Mouse (Mus musculus) megakaryocyte, adult 5-6 weeks (primary cell): ENCODE results near the gene Trp63. TPM values are rescaled to one million over a fixed set of nuclear protein-coding genes. Genes with fewer than 3 reads are reported as not detected.
"Not testable (repeated sequence)": the region's sequence is repeated elsewhere in the genome, so short reads cannot be mapped to it uniquely, and the experiment has no call there.

ENCODE experiments used
- ATAC-seq: 2 replicates; pipeline ENCODE4 v1.8.0; 2016; ENCODE audit warnings: mild to moderate bottlenecking, inconsistent platforms; ENCODE audit not compliant: poor library complexity, severe bottlenecking
- total RNA-seq, 2 experiments: library from RNA; stranded (forward) in 1 of 2; stranded (reverse) in 1 of 2; fragments of 153-499, 151-499 nt in 1 of 2; fragments of 221-1000, 200-1000 nt in 1 of 2; gene quantifications; 2 replicates each; pipeline versions ENCODE4 v1.2.3 to v1.2.4; 2015 to 2017

The Trp63 gene
- total RNA-seq (2015) = not detected in 2 replicates
- not detected in 2 replicates for total RNA-seq (2017)

- no peak for ATAC-seq
These were observed at the start of gene Trp63 for GRCm38 (mm10) chr16:25683531-25684248. Gene Trp63, plus strand, starts transcription at chr16:25683763.

GRCm38 (mm10) chr16:25644716-25645115 lies 38.8 kb upstream of the Trp63 start:
- ATAC-seq = not testable (repeated sequence)

DNA sequence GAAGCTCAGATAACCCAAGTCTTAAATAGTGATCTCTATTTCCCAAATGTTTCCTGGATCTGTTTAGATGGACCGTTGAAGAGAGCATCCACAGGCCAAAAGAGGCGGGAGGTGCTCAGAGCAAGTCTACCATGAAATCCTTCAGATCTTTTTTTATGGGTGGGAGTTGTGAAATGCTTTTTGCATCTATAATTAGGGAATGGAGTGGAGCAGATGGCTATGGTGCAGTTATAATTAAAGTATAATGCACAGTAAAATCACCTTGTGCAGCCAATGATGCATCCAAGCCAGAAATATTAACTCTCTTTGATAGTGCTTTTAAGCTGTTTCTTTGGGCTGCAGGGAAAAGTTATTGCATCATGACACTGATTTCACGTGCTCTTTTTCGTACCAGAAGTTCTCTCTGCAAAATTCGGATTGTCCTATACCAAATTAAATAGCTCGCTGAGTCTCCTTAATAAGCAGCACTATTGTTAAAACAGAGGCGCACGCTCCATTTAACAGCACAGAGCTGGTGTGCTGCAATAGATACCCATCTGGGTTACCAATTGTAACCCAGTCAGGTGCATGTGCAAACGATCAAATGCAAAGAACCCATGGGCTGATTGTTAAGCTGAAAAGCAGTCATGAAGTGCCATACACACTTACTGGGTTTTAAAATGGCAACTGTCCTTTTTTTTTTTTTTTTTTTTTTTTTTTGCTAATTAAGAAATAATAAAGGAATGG lies 22.9 kb upstream of the Trp63 start:
- no peak for ATAC-seq

GRCm38 (mm10) chr16:25663116-25663515 lies 20.4 kb upstream of the Trp63 start:
- no peak for ATAC-seq

- no peak for ATAC-seq
These were observed 9.6 kb upstream of the Trp63 start for GRCm38 (mm10) chr16:25673861-25674440.

GRCm38 (mm10) chr16:25680369-25680768 lies 3.2 kb upstream of the Trp63 start:
- no peak for ATAC-seq

GRCm38 (mm10) chr16:25682533-25682932 lies 1.0 kb upstream of the Trp63 start:
- no peak for ATAC-seq

- ATAC-seq = no peak
These were observed 1.0 kb downstream of the Trp63 start for GRCm38 (mm10) chr16:25684572-25684971.

DNA sequence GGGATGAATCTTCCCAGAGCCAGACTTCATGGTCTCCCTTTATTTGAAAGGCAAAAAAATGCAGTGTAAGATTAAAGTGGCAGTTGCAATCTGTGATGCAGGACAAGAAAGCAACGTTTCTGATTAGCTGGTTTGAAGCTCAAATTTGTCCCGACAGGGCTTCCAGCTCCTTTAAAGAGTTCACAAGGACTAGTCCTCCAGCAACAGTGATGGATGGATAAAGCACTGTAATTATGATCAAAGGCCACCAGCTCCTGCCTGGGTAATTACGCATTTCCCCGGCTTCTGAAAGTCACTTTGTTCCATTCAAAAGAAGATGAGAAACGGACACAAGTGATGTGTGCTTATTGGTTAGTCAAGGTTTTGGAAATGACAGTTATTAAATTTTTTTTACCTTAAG lies 7.0 kb downstream of the Trp63 start:
- ATAC-seq = no peak

GRCm38 (mm10) chr16:25701252-25701651 lies 17.7 kb downstream of the Trp63 start:
- ATAC-seq = no peak

- ATAC-seq = no peak
These were observed 22.7 kb downstream of the Trp63 start for GRCm38 (mm10) chr16:25706260-25706659.

GRCm38 (mm10) chr16:25715790-25716189 lies 32.2 kb downstream of the Trp63 start:
- ATAC-seq = no peak

DNA sequence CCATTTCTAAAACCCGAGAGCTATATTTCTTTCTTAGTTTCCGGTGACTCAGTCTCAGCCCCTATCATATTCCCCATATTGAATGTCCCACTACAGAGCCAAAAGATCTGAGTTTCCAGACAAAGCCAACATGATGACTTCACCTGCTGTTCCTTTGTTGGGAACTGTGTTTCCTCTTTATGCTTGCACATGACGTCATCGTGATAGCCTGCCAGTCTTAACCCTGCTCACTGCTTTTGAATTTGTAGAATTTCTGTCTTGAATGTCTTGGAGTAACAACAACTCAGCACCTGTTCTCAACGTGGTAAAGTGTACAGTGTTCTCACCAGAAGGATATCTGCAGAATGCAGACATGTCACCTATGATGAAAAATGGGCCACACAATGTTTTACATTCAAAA lies 39.6 kb downstream of the Trp63 start:
- no peak for ATAC-seq

DNA sequence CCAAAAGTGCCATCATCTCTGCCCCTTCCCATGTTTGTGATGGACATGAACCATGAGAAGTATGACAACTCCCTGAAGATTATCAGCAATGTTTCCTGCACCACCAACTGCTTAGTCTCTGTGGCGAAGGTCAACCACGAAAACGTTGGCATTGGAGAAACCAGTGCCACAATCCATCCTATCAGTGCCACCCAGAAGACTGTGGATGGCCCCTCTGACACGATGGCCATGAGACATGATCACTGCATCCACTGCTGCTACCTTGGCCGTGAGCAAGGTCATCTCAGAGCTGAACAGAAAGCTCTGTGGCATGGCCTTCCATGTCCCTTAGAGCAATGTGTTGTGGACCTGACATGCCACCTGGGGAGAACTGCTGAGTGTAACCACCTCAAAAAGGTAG lies 43.4 kb downstream of the Trp63 start:
- no peak for ATAC-seq

DNA sequence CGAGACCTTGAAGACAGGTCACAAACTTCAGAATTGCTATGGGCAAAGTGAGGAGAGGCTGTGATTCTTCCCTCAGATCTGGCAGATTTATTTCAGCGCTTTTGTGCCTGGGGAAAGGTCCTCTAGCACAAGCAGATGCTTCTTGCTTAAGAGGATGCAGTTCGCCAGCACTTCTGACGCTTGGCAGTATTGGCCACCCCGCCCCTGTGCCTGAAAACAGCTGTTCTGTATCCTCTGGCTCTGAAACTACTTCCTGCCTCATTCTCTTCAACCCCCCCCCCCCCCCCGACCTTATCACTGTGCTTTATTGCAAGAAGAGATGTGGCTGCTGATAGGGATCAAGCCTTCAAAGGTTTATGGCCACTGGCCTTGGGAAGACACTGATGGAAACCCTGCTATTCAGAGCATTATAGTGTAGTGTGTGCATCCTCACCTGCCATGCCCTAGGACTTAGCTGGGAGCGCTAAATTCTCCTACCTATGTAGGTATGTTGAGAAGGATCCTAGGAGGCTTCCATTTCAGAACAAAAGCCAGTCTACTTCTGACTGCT lies 44.5 kb downstream of the Trp63 start:
- ATAC-seq = no peak

- no peak for ATAC-seq
These were observed 53.3 kb downstream of the Trp63 start for GRCm38 (mm10) chr16:25736912-25737311.

DNA sequence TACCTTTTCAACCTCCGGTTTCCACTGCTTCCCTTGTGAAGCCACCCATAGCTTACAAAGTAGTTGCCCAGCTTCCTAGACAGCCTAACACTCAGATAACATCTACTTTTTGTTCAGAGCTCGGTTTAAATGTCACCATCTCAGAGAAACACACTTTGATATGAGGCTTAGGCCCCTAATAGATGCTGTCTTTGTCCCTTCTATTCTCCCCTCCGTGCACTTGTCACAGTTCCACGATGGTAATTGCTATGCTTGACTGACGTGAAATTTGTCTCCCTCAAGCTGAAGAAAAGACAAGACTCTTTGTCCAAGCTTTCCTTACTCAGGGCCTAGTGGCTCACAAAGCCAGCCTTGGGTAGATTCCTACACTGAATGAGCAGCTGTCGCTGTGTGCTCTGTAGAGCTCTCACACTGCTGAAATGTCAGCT lies 54.1 kb downstream of the Trp63 start:
- ATAC-seq = no peak

DNA sequence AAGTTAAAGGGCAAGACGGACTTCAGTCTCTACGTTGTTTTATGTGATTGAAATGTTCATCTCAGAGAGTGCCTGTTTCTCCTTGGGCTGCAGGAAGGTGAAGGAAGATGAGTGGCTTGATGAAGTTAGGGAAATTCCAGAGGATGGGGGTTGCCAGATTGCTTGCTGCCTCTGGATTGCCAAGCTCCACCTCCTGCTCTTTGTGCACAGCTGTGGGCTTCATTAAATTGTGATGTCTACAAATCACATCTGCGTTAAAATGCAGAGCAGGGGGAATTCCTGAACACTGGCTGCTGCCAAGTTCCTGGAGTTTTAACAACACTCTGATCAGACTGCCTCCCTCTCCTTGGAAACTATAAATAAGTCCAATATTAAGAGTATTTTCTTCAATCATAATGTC lies 63.2 kb downstream of the Trp63 start:
- ATAC-seq = no peak

DNA sequence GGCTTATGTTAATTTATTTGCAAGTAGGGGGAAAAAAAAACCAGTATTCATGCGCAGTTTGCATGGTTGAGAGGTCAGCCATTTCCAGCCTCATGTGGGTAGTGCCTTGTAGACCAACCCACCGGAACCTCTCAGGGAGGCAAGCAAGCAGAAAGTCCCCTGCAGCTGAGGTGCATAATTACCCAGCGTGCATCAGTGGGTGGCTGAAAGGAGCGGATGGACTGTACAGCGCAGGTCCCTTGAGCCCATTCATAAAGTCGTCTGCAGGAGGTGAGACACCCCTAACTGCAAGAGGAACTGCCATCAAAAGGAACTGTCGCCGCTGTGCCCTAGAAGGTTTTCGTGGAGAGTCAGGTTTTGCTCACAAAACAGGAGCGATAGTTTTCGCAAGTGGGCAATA lies 68.3 kb downstream of the Trp63 start:
- no peak for ATAC-seq

GRCm38 (mm10) chr16:25758108-25758507 lies 74.5 kb downstream of the Trp63 start:
- ATAC-seq = no peak

DNA sequence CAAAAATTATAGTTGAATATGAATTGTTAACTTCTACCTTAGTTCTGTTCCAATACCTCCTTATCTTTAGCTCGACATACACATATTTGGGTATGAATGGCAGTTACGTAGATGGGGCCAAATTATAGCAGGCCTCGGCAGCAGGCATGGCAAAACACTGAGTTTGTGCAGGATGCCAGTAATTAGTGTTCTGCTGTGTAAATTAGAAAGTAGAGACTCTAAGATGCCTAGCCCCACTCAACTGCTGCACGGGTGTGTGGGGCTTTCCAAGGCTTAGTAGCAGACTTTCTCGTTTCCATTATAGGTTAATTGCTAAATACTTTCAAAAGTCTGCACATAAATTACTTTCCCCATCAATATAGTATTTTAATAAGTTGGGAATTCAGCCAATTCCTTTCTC lies 82.0 kb downstream of the Trp63 start:
- no peak for ATAC-seq

DNA sequence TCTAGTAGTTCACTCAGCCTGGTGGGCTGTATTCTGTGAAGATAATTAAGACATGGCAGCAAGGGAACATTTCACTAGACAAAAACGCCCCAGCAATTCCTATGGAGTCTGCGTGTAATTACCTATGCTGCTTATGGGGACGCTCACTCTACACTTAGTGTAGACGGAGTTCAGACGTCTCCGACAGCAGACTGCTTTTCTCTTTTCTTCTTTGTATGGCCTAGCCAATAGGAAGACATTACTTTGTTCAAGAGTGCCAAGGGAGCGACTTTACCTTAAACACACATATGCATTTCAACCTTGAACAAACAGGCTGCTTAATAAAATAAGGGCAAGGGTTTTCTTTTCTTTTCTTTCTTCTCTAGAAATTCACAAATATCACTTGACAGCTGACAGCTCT lies 91.0 kb downstream of the Trp63 start:
- ATAC-seq = no peak
